ENCODE assay signal across 8 mouse cellular contexts in the genomic region with DNA sequence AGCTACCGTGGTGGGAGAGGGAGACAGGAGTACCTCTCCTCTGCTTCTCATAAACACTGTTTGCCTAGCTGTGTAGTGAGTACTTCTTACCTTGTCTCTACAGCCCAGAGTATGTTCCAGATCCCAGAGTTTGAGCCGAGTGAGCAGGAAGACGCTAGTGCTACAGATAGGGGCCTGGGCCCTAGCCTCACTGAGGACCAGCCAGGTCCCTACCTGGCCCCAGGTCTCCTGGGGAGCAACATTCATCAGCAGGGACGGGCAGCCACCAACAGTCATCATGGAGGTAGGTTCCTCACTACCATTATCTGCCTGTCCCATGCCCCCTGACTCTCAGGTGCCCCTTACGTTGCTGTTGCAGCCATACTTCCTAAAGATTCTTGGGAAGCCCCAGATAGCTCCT. TPM values are rescaled to one million over a fixed set of nuclear protein-coding genes. Genes with fewer than 3 reads are reported as not detected.
DNase-seq lines count a peak whose midpoint lies in the region; ATAC-seq lines count a peak whose summit lies in the region.

No protein-coding gene starts in this region.

- no peak for ATAC-seq in neural tube, embryonic 11.5 days (ENCODE audit: insufficient read depth, low FRiP score, low TSS enrichment)
- no peak for ATAC-seq in limb, embryonic 12.5 days (ENCODE audit: insufficient number of reproducible peaks, insufficient read depth, low FRiP score, low TSS enrichment, low read depth)
- no peak; the same call in 1 of the 2 replicates for ATAC-seq in stomach, embryonic 14.5 days (ENCODE audit: insufficient number of reproducible peaks, insufficient read depth, low FRiP score, low read depth)

- peak overlapping the region; percentile 100 for H3K4me2 ChIP-seq in neural tube, embryonic 11.5 days (ENCODE audit: low read depth)
- H3K4me2 ChIP-seq in limb, embryonic 12.5 days: peak overlapping the region; percentile 98
- peak overlapping the region; percentile 99 for H3K4me2 ChIP-seq in stomach, embryonic 14.5 days (replicated peaks; ENCODE audit: low read depth, low read length)

- peaks cover 15% of the 10 kb centered on the region for H3K4me1 ChIP-seq in neural tube, embryonic 11.5 days (ENCODE audit: control insufficient read depth, insufficient read depth, low read length)
- peaks cover 22% of the 10 kb centered on the region for H3K4me1 ChIP-seq in limb, embryonic 12.5 days (replicated peaks)
- H3K4me1 ChIP-seq in stomach, embryonic 14.5 days (ENCODE audit: control insufficient read depth, insufficient read depth, low read length): peaks cover 11% of the 10 kb centered on the region; the same call in 1 of the 2 replicates

- WGBS in neural tube, embryonic 11.5 days: 29% methylated on average over 5 of the region's 5 CpGs
- 31% methylated on average over 5 of the region's 5 CpGs for WGBS in limb, embryonic 12.5 days
- 27% methylated on average over 5 of the region's 5 CpGs for WGBS in stomach, embryonic 14.5 days

- H3K27ac ChIP-seq in neural tube, embryonic 11.5 days (ENCODE audit: low read depth, low read length): 0 out of 2 replicates have a peak overlapping the region, but pooled peaks have one; percentile 78
- peak overlapping the region; percentile 95 for H3K27ac ChIP-seq in limb, embryonic 12.5 days
- peak overlapping the region; percentile 98 for H3K27ac ChIP-seq in stomach, embryonic 14.5 days (ENCODE audit: low read length)

- peaks cover 2% of the 10 kb centered on the region; the same call in 1 of the 2 replicates for H3K36me3 ChIP-seq in neural tube, embryonic 11.5 days (ENCODE audit: control insufficient read depth, insufficient read depth, low read length)
- H3K36me3 ChIP-seq in limb, embryonic 12.5 days: peaks cover 11% of the 10 kb centered on the region; the same call in 1 of the 2 replicates
- H3K36me3 ChIP-seq in stomach, embryonic 14.5 days (ENCODE audit: control insufficient read depth, insufficient read depth, low read length): no peaks in the 10 kb centered on the region; the same call in 1 of the 2 replicates

- peak overlapping the region; percentile 52 for H3K9ac ChIP-seq in neural tube, embryonic 11.5 days (ENCODE audit: low read length)
- H3K9ac ChIP-seq in limb, embryonic 12.5 days (replicated peaks): peak overlapping the region; percentile 85
- peak overlapping the region; percentile 82 for H3K9ac ChIP-seq in stomach, embryonic 14.5 days (replicated peaks; ENCODE audit: low read depth, low read length)

- peak overlapping the region; percentile 49 for H3K4me3 ChIP-seq in neural tube, embryonic 11.5 days (ENCODE audit: low read depth, low read length)
- H3K4me3 ChIP-seq in limb, embryonic 12.5 days (replicated peaks): peak overlapping the region; percentile 78
- H3K4me3 ChIP-seq in stomach, embryonic 14.5 days (ENCODE audit: low read depth, low read length): peak overlapping the region; percentile 85

- DNase-seq in cerebellum, adult 11-12 months: peak; percentile 63
- no peak for DNase-seq in cerebellum, adult 9-10 months
- no peak for DNase-seq in neural tube, embryonic 11.5 days (ENCODE audit: low spot score)
- DNase-seq in neural tube, embryonic 10.5 days (ENCODE audit: extremely low spot score, low spot score): no peak
- no peak for DNase-seq in frontal cortex, postnatal 36 days (ENCODE audit: low spot score in 2 of 2)
- DNase-seq in urinary bladder, postnatal 10 days (ENCODE audit: low spot score): no peak

- no peaks in the 10 kb centered on the region for H3K9me3 ChIP-seq in neural tube, embryonic 11.5 days (ENCODE audit: control insufficient read depth, low read length)
- no peaks in the 10 kb centered on the region for H3K9me3 ChIP-seq in limb, embryonic 12.5 days
- H3K9me3 ChIP-seq in stomach, embryonic 14.5 days (ENCODE audit: control insufficient read depth, low read depth, low read length): no peaks in the 10 kb centered on the region

- no peaks in the 10 kb centered on the region for H3K27me3 ChIP-seq in neural tube, embryonic 11.5 days (ENCODE audit: control insufficient read depth, insufficient read depth, low read length)
- H3K27me3 ChIP-seq in limb, embryonic 12.5 days: peaks cover 5% of the 10 kb centered on the region
- H3K27me3 ChIP-seq in stomach, embryonic 14.5 days (ENCODE audit: control insufficient read depth, insufficient read depth, low read length): no peaks in the 10 kb centered on the region

RNA-seq across cellular contexts. Expression of gene Gpr137, which starts 0.5 kb away (rescaled TPM):
- polyA plus RNA-seq in neural tube, embryonic 11.5 days (2014; fragmentation: Nextera tagmentation; extraction: Ambion mirVana): 34.6 and 39.7 TPM in 2 replicates
- polyA plus RNA-seq in limb, embryonic 12.5 days (2016; fragmentation: Nextera tagmentation; extraction: Ambion mirVana): 23.8 and 27.9 TPM in 2 replicates
- 21.8 and 24.8 TPM in 2 replicates for polyA plus RNA-seq in stomach, embryonic 14.5 days (2014; fragmentation: Nextera tagmentation; extraction: Ambion mirVana)

RNA-seq across cellular contexts. Expression of gene Bad, which starts 1.1 kb away (rescaled TPM):
- polyA plus RNA-seq in neural tube, embryonic 11.5 days (2014; fragmentation: Nextera tagmentation; extraction: Ambion mirVana): 53.0 and 58.5 TPM in 2 replicates
- polyA plus RNA-seq in limb, embryonic 12.5 days (2016; fragmentation: Nextera tagmentation; extraction: Ambion mirVana): 67.3 and 68.2 TPM in 2 replicates
- polyA plus RNA-seq in stomach, embryonic 14.5 days (2014; fragmentation: Nextera tagmentation; extraction: Ambion mirVana): 69.1 and 70.8 TPM in 2 replicates

RNA-seq across cellular contexts. Expression of gene Kcnk4, which starts 8.4 kb away (rescaled TPM):
- polyA plus RNA-seq in neural tube, embryonic 11.5 days (2014; fragmentation: Nextera tagmentation; extraction: Ambion mirVana): 0.13 and 0.28 TPM in 2 replicates
- polyA plus RNA-seq in limb, embryonic 12.5 days (2016; fragmentation: Nextera tagmentation; extraction: Ambion mirVana): 0.40 and 0.60 TPM in 2 replicates
- 0.35 and 0.95 TPM in 2 replicates for polyA plus RNA-seq in stomach, embryonic 14.5 days (2014; fragmentation: Nextera tagmentation; extraction: Ambion mirVana)

RNA-seq across cellular contexts. Expression of gene Catsperz, which starts 17.6 kb away (rescaled TPM):
- 0.77 TPM in 1 of 2 replicates, not detected in the other for polyA plus RNA-seq in neural tube, embryonic 11.5 days (2014; fragmentation: Nextera tagmentation; extraction: Ambion mirVana)
- 1.0 TPM in 2 replicates for polyA plus RNA-seq in limb, embryonic 12.5 days (2016; fragmentation: Nextera tagmentation; extraction: Ambion mirVana)
- 1.5 and 1.8 TPM in 2 replicates for polyA plus RNA-seq in stomach, embryonic 14.5 days (2014; fragmentation: Nextera tagmentation; extraction: Ambion mirVana)

RNA-seq across cellular contexts. Expression of gene Esrra, which starts 21.2 kb away (rescaled TPM):
- polyA plus RNA-seq in neural tube, embryonic 11.5 days (2014; fragmentation: Nextera tagmentation; extraction: Ambion mirVana): 4.1 and 4.3 TPM in 2 replicates
- 6.4 and 8.5 TPM in 2 replicates for polyA plus RNA-seq in limb, embryonic 12.5 days (2016; fragmentation: Nextera tagmentation; extraction: Ambion mirVana)
- polyA plus RNA-seq in stomach, embryonic 14.5 days (2014; fragmentation: Nextera tagmentation; extraction: Ambion mirVana): 6.5 and 6.8 TPM in 2 replicates
